Mouse (Mus musculus): ENCODE measurements at regions not wholly inside any gene's neighbourhood (a gene's known extent, or its start where the extent isn't known, plus 50 kb on each side); places are given as distances from the start of the nearest gene placed in this dataset.

DNA sequence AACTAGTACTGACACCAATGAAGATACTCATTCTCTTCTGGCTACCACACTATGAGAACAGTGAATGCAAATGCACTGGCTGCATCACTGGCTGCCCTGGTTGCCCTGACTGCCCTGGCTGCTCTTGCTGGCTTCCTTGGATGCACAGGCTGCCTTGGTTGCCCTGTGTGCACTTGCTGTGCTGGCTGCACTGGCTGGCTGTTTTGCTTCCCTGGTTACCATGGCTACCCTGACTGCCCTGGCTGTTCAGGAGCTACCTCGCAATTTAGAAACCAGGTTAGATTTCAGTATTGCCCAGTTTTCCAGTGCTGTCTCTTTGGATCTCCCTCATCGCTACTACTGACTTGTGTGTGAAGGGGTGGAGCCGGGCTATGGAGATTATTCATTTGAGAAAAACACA lies 175.7 kb downstream of the Fat4 start:
- no peak for TF ChIP-seq EP300 (IDR thresholded peaks at IDR 0.05; ENCODE audit: insufficient read depth, low read depth, low read length)
- no peak for TF ChIP-seq POLR2A (IDR thresholded peaks at IDR 0.05; ENCODE audit: insufficient read depth, low read length)
- TF ChIP-seq CTCF (IDR thresholded peaks at IDR 0.05; ENCODE audit: low read depth, low read length): no peak
- H3K36me3 ChIP-seq (ENCODE audit: control insufficient read depth, insufficient read depth, low read length, poor library complexity, severe bottlenecking): no peaks in the 10 kb centered on the region
- H3K27ac ChIP-seq (ENCODE audit: insufficient read depth, low read length): no peak overlapping the region
- H3K4me1 ChIP-seq (ENCODE audit: control insufficient read depth, insufficient read depth, low read length): no peaks in the 10 kb centered on the region
- no peak overlapping the region for H3K9ac ChIP-seq (ENCODE audit: low read depth, poor library complexity, severe bottlenecking)
- no peaks in the 10 kb centered on the region for H3K9me3 ChIP-seq (replicated peaks; ENCODE audit: control insufficient read depth, insufficient read depth, low read length, poor library complexity, severe bottlenecking)
- H3K27me3 ChIP-seq (ENCODE audit: control insufficient read depth, insufficient read depth, low read length, poor library complexity, severe bottlenecking): no peaks in the 10 kb centered on the region
- no peak overlapping the region for H3K4me3 ChIP-seq (ENCODE audit: low read depth, low read length)

DNA sequence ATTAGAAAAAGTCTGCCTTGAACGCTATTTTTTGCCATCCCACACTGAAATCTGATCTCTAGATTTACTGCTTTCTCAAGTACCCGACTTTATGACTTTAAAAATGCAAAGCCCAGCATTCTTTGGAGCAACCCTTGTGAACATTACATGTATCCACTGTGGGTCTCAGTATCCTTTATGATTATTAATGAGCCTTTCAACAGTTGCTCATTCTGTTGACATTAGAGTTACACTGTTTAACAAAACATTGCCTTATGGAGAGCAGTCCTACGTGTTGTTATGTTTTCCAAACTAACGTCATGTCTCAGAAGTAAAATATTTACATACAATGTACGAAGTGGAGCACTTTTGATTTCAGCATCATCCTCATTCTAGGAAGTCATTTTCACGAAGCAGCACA lies 178.7 kb downstream of the Fat4 start:
- TF ChIP-seq CTCF (IDR thresholded peaks at IDR 0.05; ENCODE audit: low read depth, low read length) (no peak), EP300 (IDR thresholded peaks at IDR 0.05; ENCODE audit: insufficient read depth, low read depth, low read length) (no peak), POLR2A (IDR thresholded peaks at IDR 0.05; ENCODE audit: insufficient read depth, low read length) (no peak)
- no peak overlapping the region for H3K27ac ChIP-seq (ENCODE audit: insufficient read depth, low read length)

DNA sequence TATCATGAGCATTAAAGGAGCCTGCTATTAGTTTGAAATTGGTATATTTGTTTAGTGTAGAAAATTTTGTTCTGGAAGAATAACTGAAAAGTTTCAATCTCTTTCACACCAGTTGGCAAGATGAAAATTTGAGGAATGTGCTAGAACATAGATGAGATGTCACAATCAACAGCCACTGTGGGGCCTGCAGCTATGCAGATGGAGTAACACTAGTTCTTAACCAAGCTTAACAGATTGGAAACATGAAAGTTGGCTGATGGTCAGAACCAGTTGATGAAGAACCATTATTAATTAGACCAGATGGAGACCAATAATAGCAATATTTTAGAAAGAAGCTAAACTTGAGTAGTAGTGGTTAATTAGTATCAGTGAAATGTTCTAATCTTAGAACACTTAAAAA lies 182.3 kb downstream of the Fat4 start:
- Histone ChIP-seq H3K4me1 (ENCODE audit: control insufficient read depth, insufficient read depth, low read length) (no peaks in the 10 kb centered on the region), H3K36me3 (ENCODE audit: control insufficient read depth, insufficient read depth, low read length, poor library complexity, severe bottlenecking) (no peaks in the 10 kb centered on the region), H3K9me3 (replicated peaks; ENCODE audit: control insufficient read depth, insufficient read depth, low read length, poor library complexity, severe bottlenecking) (no peaks in the 10 kb centered on the region), H3K9ac (ENCODE audit: low read depth, poor library complexity, severe bottlenecking) (no peak overlapping the region), H3K4me3 (ENCODE audit: low read depth, low read length) (no peak overlapping the region), H3K27ac (ENCODE audit: insufficient read depth, low read length) (no peak overlapping the region), H3K27me3 (ENCODE audit: control insufficient read depth, insufficient read depth, low read length, poor library complexity, severe bottlenecking) (no peaks in the 10 kb centered on the region)
- TF ChIP-seq CTCF (IDR thresholded peaks at IDR 0.05; ENCODE audit: low read depth, low read length) (no peak), EP300 (IDR thresholded peaks at IDR 0.05; ENCODE audit: insufficient read depth, low read depth, low read length) (no peak), POLR2A (IDR thresholded peaks at IDR 0.05; ENCODE audit: insufficient read depth, low read length) (no peak)

More for the DNA sequence above, 178.7 kb downstream of the Fat4 start:
- Histone ChIP-seq H3K27me3 (ENCODE audit: control insufficient read depth, insufficient read depth, low read length, poor library complexity, severe bottlenecking) (no peaks in the 10 kb centered on the region), H3K4me3 (ENCODE audit: low read depth, low read length) (no peak overlapping the region), H3K4me1 (ENCODE audit: control insufficient read depth, insufficient read depth, low read length) (no peaks in the 10 kb centered on the region), H3K9me3 (replicated peaks; ENCODE audit: control insufficient read depth, insufficient read depth, low read length, poor library complexity, severe bottlenecking) (no peaks in the 10 kb centered on the region), H3K9ac (ENCODE audit: low read depth, poor library complexity, severe bottlenecking) (no peak overlapping the region), H3K36me3 (ENCODE audit: control insufficient read depth, insufficient read depth, low read length, poor library complexity, severe bottlenecking) (no peaks in the 10 kb centered on the region)

DNA sequence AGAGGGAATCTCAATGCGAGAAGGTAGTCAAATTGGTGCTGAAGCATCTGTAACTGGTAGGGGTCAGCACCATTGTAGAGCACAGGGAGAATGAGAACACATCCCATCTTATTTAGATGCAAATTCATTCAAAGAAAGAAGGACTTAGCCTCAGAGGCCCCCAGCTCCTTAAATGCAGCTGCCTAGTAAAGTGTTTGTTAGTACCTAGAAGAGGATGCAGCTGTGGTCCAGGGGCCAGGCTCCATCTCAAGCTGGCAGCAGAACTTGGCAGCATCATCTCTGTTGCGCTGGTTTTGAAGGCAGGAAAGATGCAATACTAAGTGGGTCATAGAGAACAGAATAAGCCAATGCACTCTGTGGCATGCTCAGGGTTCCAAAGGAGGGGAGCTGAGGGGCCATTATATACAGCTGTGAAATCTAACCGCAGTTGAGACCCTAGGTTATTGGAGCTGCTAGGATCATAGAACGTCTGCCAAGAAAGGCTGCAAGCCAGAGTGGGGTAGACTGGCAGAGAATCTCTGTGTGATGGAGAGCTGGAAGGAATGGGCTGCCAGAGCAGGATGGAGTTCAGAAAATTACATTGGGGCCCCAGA lies 196.0 kb downstream of the Fat4 start:
- no peak overlapping the region for H3K27ac ChIP-seq (ENCODE audit: insufficient read depth, low read length)
- H3K36me3 ChIP-seq (ENCODE audit: control insufficient read depth, insufficient read depth, low read length, poor library complexity, severe bottlenecking): no peaks in the 10 kb centered on the region
- H3K27me3 ChIP-seq (ENCODE audit: control insufficient read depth, insufficient read depth, low read length, poor library complexity, severe bottlenecking): no peaks in the 10 kb centered on the region
- no peaks in the 10 kb centered on the region for H3K4me1 ChIP-seq (ENCODE audit: control insufficient read depth, insufficient read depth, low read length)
- no peak overlapping the region for H3K9ac ChIP-seq (ENCODE audit: low read depth, poor library complexity, severe bottlenecking)
- H3K4me3 ChIP-seq (ENCODE audit: low read depth, low read length): no peak overlapping the region
- no peak for TF ChIP-seq EP300 (IDR thresholded peaks at IDR 0.05; ENCODE audit: insufficient read depth, low read depth, low read length)
- no peak for TF ChIP-seq CTCF (IDR thresholded peaks at IDR 0.05; ENCODE audit: low read depth, low read length)
- no peak for TF ChIP-seq POLR2A (IDR thresholded peaks at IDR 0.05; ENCODE audit: insufficient read depth, low read length)
- H3K9me3 ChIP-seq (replicated peaks; ENCODE audit: control insufficient read depth, insufficient read depth, low read length, poor library complexity, severe bottlenecking): no peaks in the 10 kb centered on the region

DNA sequence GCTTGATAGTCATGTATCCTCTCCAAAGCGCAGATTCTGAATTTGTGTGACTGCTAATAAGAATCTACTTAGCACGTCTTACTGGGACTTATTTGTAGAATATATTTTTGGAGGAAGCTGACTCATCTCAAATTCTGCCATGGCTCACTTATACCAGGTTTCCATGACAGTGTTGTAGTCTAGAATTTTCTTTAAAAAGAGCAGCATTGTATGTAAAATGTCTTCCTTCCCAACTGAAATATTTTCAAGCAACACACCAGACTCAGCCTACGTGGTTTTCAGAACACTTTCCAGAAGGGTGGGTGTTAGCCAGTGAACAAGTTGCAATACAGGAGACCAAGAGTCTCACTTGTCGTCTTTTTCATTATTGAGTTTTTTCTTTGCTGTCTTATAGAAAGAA lies 202.2 kb downstream of the Fat4 start:
- Histone ChIP-seq H3K27me3 (ENCODE audit: control insufficient read depth, insufficient read depth, low read length, poor library complexity, severe bottlenecking) (no peaks in the 10 kb centered on the region), H3K9me3 (replicated peaks; ENCODE audit: control insufficient read depth, insufficient read depth, low read length, poor library complexity, severe bottlenecking) (no peaks in the 10 kb centered on the region)

DNA sequence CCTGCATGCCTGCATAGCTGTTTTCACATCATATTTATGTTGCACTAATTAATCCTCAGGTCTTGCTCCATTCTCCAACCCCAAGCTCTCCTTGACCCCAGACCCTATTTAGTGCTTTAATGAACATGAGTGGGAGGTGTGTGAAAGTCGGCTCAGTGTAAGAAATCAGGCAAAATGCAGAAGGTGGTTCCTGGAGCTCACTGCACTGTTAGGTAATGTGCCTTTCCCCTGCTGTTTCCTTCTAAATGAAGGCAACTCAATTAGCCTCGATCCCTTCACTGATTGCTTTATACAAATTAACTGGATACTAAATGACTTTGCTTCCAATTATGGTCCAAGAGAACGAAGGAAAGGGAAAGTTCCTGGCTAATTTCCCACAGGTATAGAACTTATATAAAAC lies 215.6 kb downstream of the Fat4 start:
- no peaks in the 10 kb centered on the region for H3K36me3 ChIP-seq (ENCODE audit: control insufficient read depth, insufficient read depth, low read length, poor library complexity, severe bottlenecking)
- no peak overlapping the region for H3K27ac ChIP-seq (ENCODE audit: insufficient read depth, low read length)
- no peaks in the 10 kb centered on the region for H3K9me3 ChIP-seq (replicated peaks; ENCODE audit: control insufficient read depth, insufficient read depth, low read length, poor library complexity, severe bottlenecking)
- TF ChIP-seq POLR2A (IDR thresholded peaks at IDR 0.05; ENCODE audit: insufficient read depth, low read length): no peak
- TF ChIP-seq CTCF (IDR thresholded peaks at IDR 0.05; ENCODE audit: low read depth, low read length): no peak
- no peak for TF ChIP-seq EP300 (IDR thresholded peaks at IDR 0.05; ENCODE audit: insufficient read depth, low read depth, low read length)
- no peak overlapping the region for H3K9ac ChIP-seq (ENCODE audit: low read depth, poor library complexity, severe bottlenecking)
- no peaks in the 10 kb centered on the region for H3K4me1 ChIP-seq (ENCODE audit: control insufficient read depth, insufficient read depth, low read length)
- H3K27me3 ChIP-seq (ENCODE audit: control insufficient read depth, insufficient read depth, low read length, poor library complexity, severe bottlenecking): no peaks in the 10 kb centered on the region
- no peak overlapping the region for H3K4me3 ChIP-seq (ENCODE audit: low read depth, low read length)

More for the DNA sequence above, 202.2 kb downstream of the Fat4 start:
- H3K4me3 ChIP-seq (ENCODE audit: low read depth, low read length): no peak overlapping the region
- no peaks in the 10 kb centered on the region for H3K36me3 ChIP-seq (ENCODE audit: control insufficient read depth, insufficient read depth, low read length, poor library complexity, severe bottlenecking)
- no peak overlapping the region for H3K27ac ChIP-seq (ENCODE audit: insufficient read depth, low read length)
- no peak overlapping the region for H3K9ac ChIP-seq (ENCODE audit: low read depth, poor library complexity, severe bottlenecking)
- no peaks in the 10 kb centered on the region for H3K4me1 ChIP-seq (ENCODE audit: control insufficient read depth, insufficient read depth, low read length)
- no peak for TF ChIP-seq POLR2A (IDR thresholded peaks at IDR 0.05; ENCODE audit: insufficient read depth, low read length)
- no peak for TF ChIP-seq CTCF (IDR thresholded peaks at IDR 0.05; ENCODE audit: low read depth, low read length)
- TF ChIP-seq EP300 (IDR thresholded peaks at IDR 0.05; ENCODE audit: insufficient read depth, low read depth, low read length): no peak
